Mouse (Mus musculus): ENCODE measurements around the gene Traf3ip3. TPM values are rescaled to one million over a fixed set of nuclear protein-coding genes. Genes with fewer than 3 reads are reported as not detected.

Gene Traf3ip3
- total and polyA plus RNA-seq, 3 experiments: 60.9 to 72.9 (median 68.8) TPM

- TF ChIP-seq ZNF384 (IDR thresholded peaks at IDR 0.05; ENCODE audit: low read depth, low read length): no peak
- TF ChIP-seq CHD2 (IDR thresholded peaks at IDR 0.05; ENCODE audit: low read length): no peak
- no peak for TF ChIP-seq NRF1 (IDR thresholded peaks at IDR 0.05; ENCODE audit: low read depth, low read length)
- TF ChIP-seq POLR2AphosphoS2 (IDR thresholded peaks at IDR 0.05; ENCODE audit: low read depth, low read length): no peak
- no peak for TF ChIP-seq E2F4 (IDR thresholded peaks at IDR 0.05; ENCODE audit: insufficient replicate concordance, low read depth, low read length)
- no peak for TF ChIP-seq USF2 (conservative IDR thresholded peaks at IDR 0.05; ENCODE audit: low read depth, low read length)
- H3K4me2 ChIP-seq (ENCODE audit: insufficient read depth, low read depth, poor library complexity, severe bottlenecking): no peak overlapping the region
- H3K79me2 ChIP-seq (replicated peaks; ENCODE audit: control insufficient read depth, extremely low read depth, insufficient read depth, poor library complexity, severe bottlenecking): peaks cover 19% of the 10 kb centered on the region
- no peak for DNase-seq (ENCODE audit: extremely low read depth)
- in situ Hi-C loops (cut with MboI; ENCODE audit: low pct_ligation_motif_present, low pct_unique_long_range_greater_than_20kb, low sequenced_read_pairs) (no loop called here), dilution Hi-C loops (cut with MboI; ENCODE audit: extremely low pct_ligation_motif_present, extremely low pct_unique_long_range_greater_than_20kb, low sequenced_read_pairs) (no loop called here)
- H3K36me3 ChIP-seq (replicated peaks in 1 of 2; ENCODE audit: control insufficient read depth in 1 of 2, insufficient read depth in 1 of 2, low read length in 1 of 2): peaks cover 82 to 93% of the 10 kb centered on the region in 2 experiments
- no peaks in the 10 kb centered on the region for H3K27me3 ChIP-seq (replicated peaks)
- no peak overlapping the region for H3K27ac ChIP-seq (ENCODE audit: insufficient read depth, low read depth)
- H3K9ac ChIP-seq (ENCODE audit: insufficient read depth, low read depth): no peak overlapping the region
- H3K9me3 ChIP-seq (replicated peaks; ENCODE audit: low read length): no peaks in the 10 kb centered on the region
- no peak overlapping the region for H3K4me3 ChIP-seq (replicated peaks in 1 of 3; ENCODE audit: low read depth in 2 of 3, low read length in 2 of 3, poor library complexity in 1 of 3)
- H3K4me1 ChIP-seq (ENCODE audit: control insufficient read depth in 1 of 2, insufficient read depth in 2 of 2): peaks cover 24 to 91% of the 10 kb centered on the region in 2 experiments
Observed at GRCm38 (mm10) chr1:193194416-193195140, 6.9 kb downstream of the Traf3ip3 start.

- peaks cover 87 to 94% of the 10 kb centered on the region in 2 experiments for H3K36me3 ChIP-seq (replicated peaks in 1 of 2; ENCODE audit: control insufficient read depth in 1 of 2, insufficient read depth in 1 of 2, low read length in 1 of 2)
- no peaks in the 10 kb centered on the region for H3K27me3 ChIP-seq (replicated peaks)
- in situ Hi-C loops (cut with MboI; ENCODE audit: low pct_ligation_motif_present, low pct_unique_long_range_greater_than_20kb, low sequenced_read_pairs): no loop called here
- TF ChIP-seq ZMIZ1 (IDR thresholded peaks at IDR 0.05; ENCODE audit: low read depth, low read length) (no peak), MAZ (IDR thresholded peaks at IDR 0.05; ENCODE audit: low read depth, low read length) (no peak), TCF12 (IDR thresholded peaks at IDR 0.05; ENCODE audit: low read depth, low read length) (no peak), KAT2A (IDR thresholded peaks at IDR 0.05; ENCODE audit: insufficient replicate concordance, low read length) (no peak), UBTF (IDR thresholded peaks at IDR 0.05; ENCODE audit: low read depth, low read length) (no peak), NRF1 (IDR thresholded peaks at IDR 0.05; ENCODE audit: low read depth, low read length) (no peak), POLR2A (IDR thresholded peaks at IDR 0.05; ENCODE audit: low read depth, low read length) (no peak)
- H3K9me3 ChIP-seq (replicated peaks; ENCODE audit: low read length): no peaks in the 10 kb centered on the region
- dilution Hi-C loops (cut with MboI; ENCODE audit: extremely low pct_ligation_motif_present, extremely low pct_unique_long_range_greater_than_20kb, low sequenced_read_pairs): no loop called here
- no peak for DNase-seq (ENCODE audit: extremely low read depth)
- H3K4me3 ChIP-seq (replicated peaks in 1 of 3; ENCODE audit: low read depth in 2 of 3, low read length in 2 of 3, poor library complexity in 1 of 3): no peak overlapping the region
- H3K4me1 ChIP-seq (ENCODE audit: control insufficient read depth in 1 of 2, insufficient read depth in 2 of 2): peaks cover 10 to 80% of the 10 kb centered on the region in 2 experiments
- H3K79me2 ChIP-seq (replicated peaks; ENCODE audit: control insufficient read depth, extremely low read depth, insufficient read depth, poor library complexity, severe bottlenecking): peaks cover 6% of the 10 kb centered on the region; the same call in 1 of the 2 replicates
- peak overlapping the region; percentile 13 for H3K27ac ChIP-seq (ENCODE audit: insufficient read depth, low read depth)
- H3K9ac ChIP-seq (ENCODE audit: insufficient read depth, low read depth): no peak overlapping the region
- H3K4me2 ChIP-seq (ENCODE audit: insufficient read depth, low read depth, poor library complexity, severe bottlenecking): no peak overlapping the region
Observed at GRCm38 (mm10) chr1:193191675-193192283, 9.7 kb downstream of the Traf3ip3 start.
